Mouse (Mus musculus): ENCODE data around the gene Chd9. TPM values are rescaled to one million over a fixed set of nuclear protein-coding genes. Genes with fewer than 3 reads are reported as not detected.

The Chd9 gene
- polyA plus RNA-seq, 1 experiment from 2014 or later: 31.5 TPM

Small RNAs within 50 kb of the gene (microRNA-seq; reads per million reads assigned to microRNA genes)
- gene Gm44382: not detected

Other genes starting within 250 kb of the Chd9 start
- not detected in 2 replicates for gene Gm19935, start 11.0 kb upstream of the Chd9 start, polyA plus RNA-seq (2016; fragmentation: Nextera tagmentation; extraction: Ambion mirVana)
- 8.3 and 13.7 TPM in 2 replicates for gene Rbl2, start 241.7 kb downstream of the Chd9 start, polyA plus RNA-seq (2016; fragmentation: Nextera tagmentation; extraction: Ambion mirVana)

Data from heart, embryonic 10.5 days (tissue).